Mouse (Mus musculus) erythroblast, embryonic 14.5 days (primary cell): ENCODE data around the gene Fam169b. TPM values are rescaled to one million over a fixed set of nuclear protein-coding genes. Genes with fewer than 3 reads are reported as not detected.

Source experiments
- H3K27me3 ChIP-seq: 2 replicates; pipeline ENCODE4 v1.6.1; 2012; ENCODE audit warnings: inconsistent platforms; ENCODE audit not compliant: control insufficient read depth
- H3K36me3 ChIP-seq: 2 replicates; pipeline ENCODE4 v1.6.1; 2012; ENCODE audit warnings: mild to moderate bottlenecking, inconsistent platforms; ENCODE audit not compliant: control insufficient read depth
- H3K4me1 ChIP-seq: 2 replicates; pipeline ENCODE4 v1.6.1; 2012; ENCODE audit warnings: inconsistent platforms; ENCODE audit not compliant: control insufficient read depth
- H3K4me3 ChIP-seq: replicated peaks from 2 replicates; pipeline ENCODE3; 2012; ENCODE audit warnings: moderate library complexity, mild to moderate bottlenecking, inconsistent platforms
- H3K9me3 ChIP-seq: 2 replicates; pipeline ENCODE4 v1.6.1; 2012; ENCODE audit warnings: low read length, inconsistent platforms, mixed read lengths; ENCODE audit not compliant: control insufficient read depth
- GATA1 ChIP-seq: IDR thresholded peaks from 2 replicates; pipeline ENCODE4 v1.6.1; 2012; ENCODE audit warnings: low read length, inconsistent platforms, mixed read lengths
- TAL1 ChIP-seq: IDR thresholded peaks from 3 replicates; pipeline ENCODE4 v1.6.1; 2012; ENCODE audit warnings: low read length, inconsistent platforms, mixed read lengths
- polyA plus RNA-seq: library from polyadenylated mRNA; stranded (reverse); fragments of >175 nt; gene quantifications from 2 replicates; pipeline ENCODE4 v1.2.3, GENCODE M21; 2012

Gene Fam169b
- polyA plus RNA-seq: not detected in 2 replicates

GRCm38 (mm10) chr7:68273515-68273914 lies at the start of gene Fam169b:
Gene Fam169b (plus strand): TSS chr7:68273839.
- no peaks in the 10 kb centered on the region for H3K9me3 ChIP-seq
- TF ChIP-seq GATA1: no peak
- no peak for TF ChIP-seq TAL1
- H3K4me1 ChIP-seq: peaks cover 4% of the 10 kb centered on the region
- H3K4me3 ChIP-seq: no peak within 1 kb of the TSS
- peaks cover 11% of the 10 kb centered on the region for H3K27me3 ChIP-seq
- no peaks in the 10 kb centered on the region for H3K36me3 ChIP-seq

GRCm38 (mm10) chr7:68224006-68224405 lies 49.6 kb upstream of the Fam169b start:
- Histone ChIP-seq H3K4me1 (no peaks in the 10 kb centered on the region), H3K9me3 (no peaks in the 10 kb centered on the region), H3K4me3 (no peak overlapping the region), H3K36me3 (peaks cover 41% of the 10 kb centered on the region), H3K27me3 (no peaks in the 10 kb centered on the region)
- TF ChIP-seq GATA1 (no peak), TAL1 (no peak)

- Histone ChIP-seq H3K9me3 (no peaks in the 10 kb centered on the region), H3K36me3 (peaks cover 33% of the 10 kb centered on the region), H3K4me1 (no peaks in the 10 kb centered on the region), H3K27me3 (no peaks in the 10 kb centered on the region), H3K4me3 (no peak overlapping the region)
- no peak for TF ChIP-seq GATA1
- no peak for TF ChIP-seq TAL1
Measured at GRCm38 (mm10) chr7:68225427-68226054, 48.1 kb upstream of the Fam169b start.

- no peaks in the 10 kb centered on the region for H3K27me3 ChIP-seq
- peaks cover 29% of the 10 kb centered on the region for H3K36me3 ChIP-seq
- H3K4me3 ChIP-seq: no peak overlapping the region
- no peaks in the 10 kb centered on the region for H3K4me1 ChIP-seq
- no peaks in the 10 kb centered on the region for H3K9me3 ChIP-seq
- no peak for TF ChIP-seq TAL1
- no peak for TF ChIP-seq GATA1
Measured at GRCm38 (mm10) chr7:68227021-68227420, 46.6 kb upstream of the Fam169b start.

GRCm38 (mm10) chr7:68227621-68228020 lies 46.0 kb upstream of the Fam169b start:
- no peaks in the 10 kb centered on the region for H3K27me3 ChIP-seq
- H3K9me3 ChIP-seq: no peaks in the 10 kb centered on the region
- TF ChIP-seq TAL1: no peak
- no peak for TF ChIP-seq GATA1
- H3K4me1 ChIP-seq: no peaks in the 10 kb centered on the region; the same call in 1 of the 2 replicates
- no peak overlapping the region for H3K4me3 ChIP-seq
- H3K36me3 ChIP-seq: peaks cover 25% of the 10 kb centered on the region

GRCm38 (mm10) chr7:68228491-68228890 lies 45.1 kb upstream of the Fam169b start:
- H3K27me3 ChIP-seq: no peaks in the 10 kb centered on the region
- H3K36me3 ChIP-seq: peaks cover 22% of the 10 kb centered on the region
- TF ChIP-seq GATA1 (no peak), TAL1 (no peak)

GRCm38 (mm10) chr7:68230831-68231230 lies 42.8 kb upstream of the Fam169b start:
- no peak for TF ChIP-seq GATA1

More at GRCm38 (mm10) chr7:68228491-68228890, 45.1 kb upstream of the Fam169b start:
- Histone ChIP-seq H3K9me3 (no peaks in the 10 kb centered on the region), H3K4me1 (no peaks in the 10 kb centered on the region; the same call in 1 of the 2 replicates), H3K4me3 (no peak overlapping the region)

GRCm38 (mm10) chr7:68232521-68232920 lies 41.1 kb upstream of the Fam169b start:
- H3K36me3 ChIP-seq: peaks cover 5% of the 10 kb centered on the region
- no peaks in the 10 kb centered on the region; the same call in 1 of the 2 replicates for H3K4me1 ChIP-seq
- H3K9me3 ChIP-seq: no peaks in the 10 kb centered on the region
- no peaks in the 10 kb centered on the region for H3K27me3 ChIP-seq
- no peak overlapping the region for H3K4me3 ChIP-seq
- TF ChIP-seq GATA1 (no peak), TAL1 (no peak)

More at GRCm38 (mm10) chr7:68230831-68231230, 42.8 kb upstream of the Fam169b start:
- Histone ChIP-seq H3K4me1 (no peaks in the 10 kb centered on the region; the same call in 1 of the 2 replicates), H3K9me3 (no peaks in the 10 kb centered on the region), H3K36me3 (peaks cover 14% of the 10 kb centered on the region), H3K4me3 (no peak overlapping the region), H3K27me3 (no peaks in the 10 kb centered on the region)

GRCm38 (mm10) chr7:68233619-68234223 lies 39.9 kb upstream of the Fam169b start:
- Histone ChIP-seq H3K9me3 (no peaks in the 10 kb centered on the region), H3K4me1 (no peaks in the 10 kb centered on the region; the same call in 1 of the 2 replicates), H3K27me3 (no peaks in the 10 kb centered on the region), H3K36me3 (peaks cover 3% of the 10 kb centered on the region), H3K4me3 (no peak overlapping the region)
- no peak for TF ChIP-seq GATA1
- no peak for TF ChIP-seq TAL1
